Mouse (Mus musculus): ENCODE results near the gene Plcl2. TPM values are rescaled to one million over a fixed set of nuclear protein-coding genes. Genes with fewer than 3 reads are reported as not detected.
"Not testable (repeated sequence)": the region's sequence is repeated elsewhere in the genome, so short reads cannot be mapped to it uniquely, and the experiment has no call there.

Gene Plcl2
- polyA plus RNA-seq, 1 experiment from 2014 or later, result 5.6 TPM

DNA sequence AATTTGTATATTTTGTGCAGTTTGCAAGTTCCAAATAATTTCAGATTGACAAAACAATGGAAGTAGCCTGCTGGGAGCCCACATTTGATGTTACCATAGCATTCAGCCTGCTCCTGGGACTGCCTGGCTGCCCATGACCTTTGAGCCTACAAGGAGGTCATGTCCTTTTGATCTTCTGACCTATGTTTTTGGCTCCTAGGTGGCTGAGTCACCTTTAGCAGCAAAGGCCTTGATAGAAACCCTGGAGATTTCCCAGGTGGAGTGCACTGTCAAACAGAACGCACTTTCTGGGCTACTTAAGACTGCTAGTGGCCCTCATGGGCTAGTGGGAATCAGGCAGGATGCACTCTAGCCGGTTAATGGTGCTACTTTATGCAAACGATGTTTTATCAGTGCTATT lies 112.8 kb downstream of the Plcl2 start:
- Histone ChIP-seq H3K4me3 (ENCODE audit: low read length) (no peak overlapping the region), H3K4me2 (replicated peaks; ENCODE audit: low read depth, low read length) (no peak overlapping the region), H3K36me3 (ENCODE audit: control insufficient read depth, insufficient read depth, low read length) (no peaks in the 10 kb centered on the region), H3K27ac (ENCODE audit: low read depth, low read length) (no peak overlapping the region), H3K9me3 (ENCODE audit: control insufficient read depth, low read length) (no peaks in the 10 kb centered on the region), H3K4me1 (ENCODE audit: control insufficient read depth, insufficient read depth, low read length) (0 out of 2 replicates have a peak, but pooled peaks cover 3% of the 10 kb centered on the region), H3K9ac (ENCODE audit: low read depth, low read length) (no peak overlapping the region), H3K27me3 (ENCODE audit: control insufficient read depth, insufficient read depth, low read length) (no peaks in the 10 kb centered on the region)
- ATAC-seq (ENCODE audit: low FRiP score, low TSS enrichment), result no peak
- WGBS, result 84% methylated on average over 3 of the region's 3 CpGs

DNA sequence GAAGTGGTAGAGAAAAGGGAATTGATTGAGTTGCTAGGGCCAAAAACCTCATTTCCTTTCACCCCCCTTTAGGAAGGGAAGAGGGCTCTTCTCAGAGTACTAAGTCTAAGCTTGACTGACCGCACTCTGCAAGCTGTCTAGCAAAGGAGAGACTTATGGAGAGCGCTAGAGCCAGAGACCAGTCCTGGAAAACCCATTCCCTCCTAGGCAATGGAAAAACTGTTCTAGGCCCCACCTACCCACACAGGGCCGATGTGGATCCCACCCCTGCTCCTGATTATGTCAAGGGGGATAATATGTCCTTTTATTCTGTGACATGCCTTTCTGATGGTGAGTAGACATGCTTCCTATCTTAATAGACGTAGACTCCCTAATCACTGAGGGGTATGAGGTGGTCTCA lies 116.4 kb downstream of the Plcl2 start:
- 91% methylated on average over 4 of the region's 4 CpGs for WGBS

DNA sequence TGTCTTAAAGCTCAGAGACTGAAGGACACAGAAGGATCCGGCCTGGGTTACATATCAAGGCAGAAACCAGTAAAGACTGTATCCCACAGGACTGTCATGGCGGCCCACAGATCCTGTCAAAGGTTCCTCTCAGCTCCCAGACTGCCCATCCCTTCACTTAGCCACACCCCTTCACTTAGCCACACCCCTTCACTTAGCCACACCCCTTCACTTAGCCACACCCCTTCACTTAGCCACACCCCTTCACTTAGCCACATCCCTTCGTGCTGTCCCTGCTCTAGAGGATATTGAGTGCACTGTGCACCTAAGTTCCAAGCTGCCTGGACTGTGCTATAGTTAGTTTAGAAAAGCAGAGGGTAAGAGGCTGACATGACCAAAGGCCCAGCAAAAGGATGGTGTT lies 118.5 kb downstream of the Plcl2 start:
- Histone ChIP-seq H3K4me3 (ENCODE audit: low read length) (no peak overlapping the region), H3K36me3 (ENCODE audit: control insufficient read depth, insufficient read depth, low read length) (no peaks in the 10 kb centered on the region), H3K9me3 (ENCODE audit: control insufficient read depth, low read length) (no peaks in the 10 kb centered on the region), H3K4me2 (replicated peaks; ENCODE audit: low read depth, low read length) (no peak overlapping the region), H3K27ac (ENCODE audit: low read depth, low read length) (no peak overlapping the region), H3K27me3 (ENCODE audit: control insufficient read depth, insufficient read depth, low read length) (no peaks in the 10 kb centered on the region), H3K9ac (ENCODE audit: low read depth, low read length) (no peak overlapping the region), H3K4me1 (ENCODE audit: control insufficient read depth, insufficient read depth, low read length) (0 out of 2 replicates have a peak, but pooled peaks cover 3% of the 10 kb centered on the region)
- 92% methylated on average over 3 of the region's 3 CpGs for WGBS
- ATAC-seq (ENCODE audit: low FRiP score, low TSS enrichment), result no peak

More for the DNA sequence above, 116.4 kb downstream of the Plcl2 start:
- Histone ChIP-seq H3K27me3 (ENCODE audit: control insufficient read depth, insufficient read depth, low read length) (no peaks in the 10 kb centered on the region), H3K4me1 (ENCODE audit: control insufficient read depth, insufficient read depth, low read length) (0 out of 2 replicates have a peak, but pooled peaks cover 3% of the 10 kb centered on the region), H3K9ac (ENCODE audit: low read depth, low read length) (no peak overlapping the region), H3K4me2 (replicated peaks; ENCODE audit: low read depth, low read length) (no peak overlapping the region), H3K9me3 (ENCODE audit: control insufficient read depth, low read length) (no peaks in the 10 kb centered on the region), H3K4me3 (ENCODE audit: low read length) (no peak overlapping the region), H3K27ac (ENCODE audit: low read depth, low read length) (no peak overlapping the region), H3K36me3 (ENCODE audit: control insufficient read depth, insufficient read depth, low read length) (no peaks in the 10 kb centered on the region)
- no peak for ATAC-seq (ENCODE audit: low FRiP score, low TSS enrichment)

GRCm38 (mm10) chr17:50628716-50629115 lies 119.5 kb downstream of the Plcl2 start:
- Histone ChIP-seq H3K4me3 (ENCODE audit: low read length) (no peak overlapping the region), H3K9ac (ENCODE audit: low read depth, low read length) (no peak overlapping the region), H3K36me3 (ENCODE audit: control insufficient read depth, insufficient read depth, low read length) (no peaks in the 10 kb centered on the region), H3K4me2 (replicated peaks; ENCODE audit: low read depth, low read length) (no peak overlapping the region), H3K4me1 (ENCODE audit: control insufficient read depth, insufficient read depth, low read length) (no peaks in the 10 kb centered on the region), H3K27ac (ENCODE audit: low read depth, low read length) (no peak overlapping the region), H3K27me3 (ENCODE audit: control insufficient read depth, insufficient read depth, low read length) (no peaks in the 10 kb centered on the region), H3K9me3 (ENCODE audit: control insufficient read depth, low read length) (no peaks in the 10 kb centered on the region)
- no peak for ATAC-seq (ENCODE audit: low FRiP score, low TSS enrichment)

GRCm38 (mm10) chr17:50630992-50631391 lies 121.8 kb downstream of the Plcl2 start:
- not testable (repeated sequence) for H3K4me2 ChIP-seq (replicated peaks; ENCODE audit: low read depth, low read length)

DNA sequence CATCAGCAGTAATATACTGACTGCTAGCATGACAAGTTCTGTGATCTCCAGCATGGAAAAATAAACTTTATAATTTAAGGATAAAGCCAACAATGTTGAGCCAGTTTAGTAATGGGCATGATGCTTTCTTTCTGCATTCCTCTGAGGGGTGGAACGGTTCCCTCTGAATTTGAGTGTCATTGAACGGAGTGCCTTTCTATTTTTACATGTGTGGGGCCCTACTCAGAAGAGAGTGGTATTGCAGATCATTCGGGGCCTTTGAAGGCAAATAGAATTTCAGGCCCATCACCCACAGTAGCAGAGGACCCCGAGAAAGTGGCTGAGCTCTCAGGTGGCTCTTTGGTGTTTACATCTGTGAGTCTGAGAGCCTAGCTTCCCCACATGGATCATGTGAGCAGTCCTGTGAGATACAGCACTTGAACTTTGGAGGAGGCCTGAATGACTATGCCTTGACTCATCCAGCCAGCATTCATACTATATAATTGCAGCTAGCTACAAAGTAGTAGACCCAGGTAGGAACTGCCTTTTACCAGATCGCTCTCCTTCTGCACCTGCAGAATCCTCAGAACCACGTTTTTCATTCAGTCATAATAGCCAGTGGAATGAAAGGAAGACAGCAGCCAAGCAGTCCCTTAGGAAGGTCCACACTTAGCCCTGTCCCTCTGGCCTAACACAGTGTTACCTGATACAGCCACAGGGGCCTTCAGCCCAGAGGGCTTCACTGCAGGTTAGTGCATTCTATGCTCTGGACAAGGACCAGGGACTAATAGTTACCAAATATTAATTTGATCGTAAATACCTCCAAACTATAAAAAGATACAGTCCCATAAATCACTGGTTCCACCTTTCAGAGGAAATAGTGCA lies 125.0 kb downstream of the Plcl2 start:
- H3K27ac ChIP-seq (ENCODE audit: low read depth, low read length), result no peak overlapping the region
- ATAC-seq (ENCODE audit: low FRiP score, low TSS enrichment), result no peak
- no peaks in the 10 kb centered on the region for H3K9me3 ChIP-seq (ENCODE audit: control insufficient read depth, low read length)
- no peaks in the 10 kb centered on the region for H3K4me1 ChIP-seq (ENCODE audit: control insufficient read depth, insufficient read depth, low read length)
- no peaks in the 10 kb centered on the region for H3K36me3 ChIP-seq (ENCODE audit: control insufficient read depth, insufficient read depth, low read length)
- WGBS, result 76% methylated on average over 7 of the region's 7 CpGs
- no peak overlapping the region for H3K4me3 ChIP-seq (ENCODE audit: low read length)
- no peaks in the 10 kb centered on the region for H3K27me3 ChIP-seq (ENCODE audit: control insufficient read depth, insufficient read depth, low read length)
- no peak overlapping the region for H3K9ac ChIP-seq (ENCODE audit: low read depth, low read length)
- H3K4me2 ChIP-seq (replicated peaks; ENCODE audit: low read depth, low read length), result no peak overlapping the region

More at GRCm38 (mm10) chr17:50630992-50631391, 121.8 kb downstream of the Plcl2 start:
- H3K4me3 ChIP-seq (ENCODE audit: low read length); ATAC-seq (ENCODE audit: low FRiP score, low TSS enrichment); H3K36me3 ChIP-seq (ENCODE audit: control insufficient read depth, insufficient read depth, low read length); H3K9ac ChIP-seq (ENCODE audit: low read depth, low read length); H3K27ac ChIP-seq (ENCODE audit: low read depth, low read length); H3K27me3 ChIP-seq (ENCODE audit: control insufficient read depth, insufficient read depth, low read length); H3K9me3 ChIP-seq (ENCODE audit: control insufficient read depth, low read length); H3K4me1 ChIP-seq (ENCODE audit: control insufficient read depth, insufficient read depth, low read length): not testable (repeated sequence)

DNA sequence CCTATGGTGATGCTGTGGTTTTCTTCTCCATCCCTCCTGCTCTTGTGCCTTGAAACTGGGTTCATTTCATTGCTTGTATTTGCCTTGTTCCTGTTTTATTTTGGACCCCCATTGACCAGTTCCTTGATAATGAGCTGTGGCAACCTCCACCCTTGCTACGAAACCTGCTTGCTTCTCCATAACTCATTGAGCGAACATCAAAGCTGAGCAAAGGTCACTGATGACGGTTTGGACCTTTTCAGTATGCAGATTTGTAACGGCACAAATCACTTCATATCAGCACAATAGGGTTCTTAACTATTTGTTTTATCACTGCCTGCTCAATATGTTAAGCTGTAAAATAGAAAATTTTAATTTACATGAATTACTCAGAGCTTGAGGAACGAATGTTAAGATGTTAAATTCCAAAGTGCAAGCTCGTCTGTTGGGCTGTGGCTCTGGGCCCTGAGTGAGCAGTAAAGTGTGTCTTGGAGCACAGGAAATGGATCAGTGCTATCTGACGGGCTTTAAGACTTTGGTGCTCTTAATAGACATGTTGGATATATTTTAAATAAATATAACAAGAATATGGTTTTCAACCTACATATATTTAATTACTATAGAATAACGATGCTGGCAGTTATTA lies 126.9 kb downstream of the Plcl2 start:
- H3K9ac ChIP-seq (ENCODE audit: low read depth, low read length), result no peak overlapping the region
- no peaks in the 10 kb centered on the region for H3K36me3 ChIP-seq (ENCODE audit: control insufficient read depth, insufficient read depth, low read length)
- WGBS, result 70% methylated on average over 8 of the region's 8 CpGs
- no peak overlapping the region for H3K4me2 ChIP-seq (replicated peaks; ENCODE audit: low read depth, low read length)
- no peaks in the 10 kb centered on the region for H3K27me3 ChIP-seq (ENCODE audit: control insufficient read depth, insufficient read depth, low read length)
- ATAC-seq (ENCODE audit: low FRiP score, low TSS enrichment), result no peak
- no peaks in the 10 kb centered on the region for H3K9me3 ChIP-seq (ENCODE audit: control insufficient read depth, low read length)
- H3K4me1 ChIP-seq (ENCODE audit: control insufficient read depth, insufficient read depth, low read length), result no peaks in the 10 kb centered on the region
- H3K4me3 ChIP-seq (ENCODE audit: low read length), result no peak overlapping the region
- H3K27ac ChIP-seq (ENCODE audit: low read depth, low read length), result no peak overlapping the region

DNA sequence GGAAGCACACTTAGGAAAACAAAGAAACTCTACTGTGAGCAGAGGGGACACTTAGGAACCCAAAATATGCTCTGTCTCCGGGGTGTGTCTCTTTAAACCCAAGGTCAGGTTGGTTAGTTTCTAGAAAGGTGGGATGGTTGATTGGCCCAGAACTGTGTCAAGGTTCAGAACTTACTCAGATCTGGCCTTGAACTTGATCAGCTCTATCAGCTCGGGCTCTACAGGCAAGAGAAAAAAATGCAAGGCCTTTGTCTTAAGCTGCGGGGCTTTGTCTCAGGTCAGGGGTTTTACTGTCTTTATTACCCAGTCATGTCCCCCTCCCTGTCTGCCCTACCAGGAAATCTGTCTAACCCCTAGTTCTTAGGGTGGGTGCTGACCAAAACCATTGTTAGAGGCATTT lies 129.6 kb downstream of the Plcl2 start:
- 66% methylated on average over 3 of the region's 3 CpGs for WGBS
- Histone ChIP-seq H3K27ac (ENCODE audit: low read depth, low read length) (no peak overlapping the region), H3K9me3 (ENCODE audit: control insufficient read depth, low read length) (no peaks in the 10 kb centered on the region), H3K4me3 (ENCODE audit: low read length) (no peak overlapping the region), H3K4me2 (replicated peaks; ENCODE audit: low read depth, low read length) (no peak overlapping the region), H3K9ac (ENCODE audit: low read depth, low read length) (no peak overlapping the region), H3K4me1 (ENCODE audit: control insufficient read depth, insufficient read depth, low read length) (no peaks in the 10 kb centered on the region), H3K27me3 (ENCODE audit: control insufficient read depth, insufficient read depth, low read length) (no peaks in the 10 kb centered on the region), H3K36me3 (ENCODE audit: control insufficient read depth, insufficient read depth, low read length) (no peaks in the 10 kb centered on the region)
- ATAC-seq (ENCODE audit: low FRiP score, low TSS enrichment), result no peak

DNA sequence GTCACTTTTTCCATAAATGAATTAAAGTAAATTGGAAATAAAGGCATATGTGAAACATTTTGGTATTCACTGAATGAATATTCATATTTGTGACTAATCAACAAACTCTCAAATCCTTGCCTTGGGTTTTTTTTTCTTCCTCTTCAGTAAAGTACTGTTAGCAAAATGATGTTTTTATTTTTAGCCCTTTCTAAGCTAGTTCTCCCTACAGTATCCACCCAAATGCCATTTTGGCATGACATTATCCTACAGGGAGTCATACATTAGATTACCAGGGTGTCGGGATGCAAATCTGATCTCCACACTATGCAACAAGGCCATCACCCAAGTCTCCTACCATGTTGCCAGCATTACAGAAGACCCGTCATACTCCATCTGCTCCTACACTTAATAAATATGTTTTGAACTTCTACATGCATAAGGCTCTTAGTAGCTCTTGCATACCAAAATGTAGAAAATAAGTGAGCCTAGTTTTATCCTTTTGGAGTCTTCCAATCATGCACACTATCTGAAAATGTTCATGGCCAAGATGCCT lies 131.9 kb downstream of the Plcl2 start:
- Histone ChIP-seq H3K4me2 (replicated peaks; ENCODE audit: low read depth, low read length) (no peak overlapping the region), H3K27ac (ENCODE audit: low read depth, low read length) (no peak overlapping the region), H3K27me3 (ENCODE audit: control insufficient read depth, insufficient read depth, low read length) (no peaks in the 10 kb centered on the region), H3K36me3 (ENCODE audit: control insufficient read depth, insufficient read depth, low read length) (no peaks in the 10 kb centered on the region), H3K9ac (ENCODE audit: low read depth, low read length) (no peak overlapping the region), H3K9me3 (ENCODE audit: control insufficient read depth, low read length) (no peaks in the 10 kb centered on the region), H3K4me1 (ENCODE audit: control insufficient read depth, insufficient read depth, low read length) (no peaks in the 10 kb centered on the region), H3K4me3 (ENCODE audit: low read length) (no peak overlapping the region)
- WGBS, result 92% methylated on average over 2 of the region's 2 CpGs
- ATAC-seq (ENCODE audit: low FRiP score, low TSS enrichment), result no peak

Data from kidney, embryonic 14.5 days (tissue).